Mouse (Mus musculus): ENCODE measurements around the gene Renbp.

DNA sequence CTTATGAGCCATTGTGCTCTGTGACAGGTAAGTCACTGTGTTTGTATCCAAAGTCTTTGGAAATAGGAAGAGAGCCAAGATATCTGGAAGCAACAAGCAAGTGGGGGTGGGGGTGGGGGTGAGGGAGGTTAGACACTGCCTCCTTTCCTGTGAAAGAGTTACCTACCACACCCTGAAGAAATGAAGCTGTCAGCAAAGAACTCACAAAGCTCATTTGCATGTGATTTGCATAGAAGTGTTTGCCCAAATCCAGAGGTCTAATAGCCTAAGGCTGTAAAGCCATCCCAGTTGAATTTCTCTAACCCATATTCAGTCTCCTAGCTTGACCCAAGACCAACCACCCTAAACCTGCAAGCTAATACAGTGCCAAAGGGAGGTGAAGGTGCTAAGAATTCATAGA, 20.2 kb downstream of the Renbp start:
- TF ChIP-seq CTCF (IDR thresholded peaks at IDR 0.05; ENCODE audit: low read depth) (no peak), EP300 (optimal IDR thresholded peaks at IDR 0.05) (no peak)
